Mouse (Mus musculus): ENCODE measurements at regions not wholly inside any gene's neighbourhood (a gene's known extent, or its start where the extent isn't known, plus 50 kb on each side); places are given as distances from the start of the nearest gene placed in this dataset.

- no peak for DNase-seq (ENCODE audit: low spot score)
Measured at GRCm38 (mm10) chr8:49631286-49631685, 787.5 kb upstream of the Tenm3 start.

GRCm38 (mm10) chr8:49627966-49628495 is 784.3 kb upstream of the Tenm3 start:
- DNase-seq (ENCODE audit: low spot score): no peak

GRCm38 (mm10) chr8:49595501-49595900 is 751.8 kb upstream of the Tenm3 start:
- DNase-seq (ENCODE audit: low spot score): no peak

- DNase-seq (ENCODE audit: low spot score): no peak
Measured at GRCm38 (mm10) chr8:49567423-49567822, 723.7 kb upstream of the Tenm3 start.

- DNase-seq (ENCODE audit: low spot score): no peak
Measured at GRCm38 (mm10) chr8:49563499-49564279, 719.9 kb upstream of the Tenm3 start.

GRCm38 (mm10) chr8:49562976-49563375 is 719.2 kb upstream of the Tenm3 start:
- no peak for DNase-seq (ENCODE audit: low spot score)

- no peak for DNase-seq (ENCODE audit: low spot score)
Measured at GRCm38 (mm10) chr8:49555724-49556457, 712.1 kb upstream of the Tenm3 start.

- no peak for DNase-seq (ENCODE audit: low spot score)
Measured at GRCm38 (mm10) chr8:49553175-49553574, 709.4 kb upstream of the Tenm3 start.

- DNase-seq (ENCODE audit: low spot score): no peak
Measured at GRCm38 (mm10) chr8:49543321-49543720, 699.6 kb upstream of the Tenm3 start.

- no peak for DNase-seq (ENCODE audit: low spot score)
Measured at GRCm38 (mm10) chr8:49541337-49541736, 697.6 kb upstream of the Tenm3 start.

- DNase-seq (ENCODE audit: low spot score): no peak
Measured at GRCm38 (mm10) chr8:49533412-49534351, 689.9 kb upstream of the Tenm3 start.

GRCm38 (mm10) chr8:49529294-49529693 is 685.5 kb upstream of the Tenm3 start:
- no peak for DNase-seq (ENCODE audit: low spot score)

GRCm38 (mm10) chr8:49492906-49493305 is 649.2 kb upstream of the Tenm3 start:
- no peak for DNase-seq (ENCODE audit: low spot score)

GRCm38 (mm10) chr8:49485284-49485683 is 641.5 kb upstream of the Tenm3 start:
- no peak for DNase-seq (ENCODE audit: low spot score)

GRCm38 (mm10) chr8:49481476-49481992 is 637.8 kb upstream of the Tenm3 start:
- DNase-seq (ENCODE audit: low spot score): no peak

- DNase-seq (ENCODE audit: low spot score): peak; percentile 1
Measured at GRCm38 (mm10) chr8:49465911-49466518, 622.3 kb upstream of the Tenm3 start.

GRCm38 (mm10) chr8:49465070-49465469 is 621.3 kb upstream of the Tenm3 start:
- no peak for DNase-seq (ENCODE audit: low spot score)

GRCm38 (mm10) chr8:49462602-49463001 is 618.9 kb upstream of the Tenm3 start:
- no peak for DNase-seq (ENCODE audit: low spot score)

- DNase-seq (ENCODE audit: low spot score): no peak
Measured at GRCm38 (mm10) chr8:49461724-49462473, 618.1 kb upstream of the Tenm3 start.

- DNase-seq (ENCODE audit: low spot score): no peak
Measured at GRCm38 (mm10) chr8:49445444-49445843, 601.7 kb upstream of the Tenm3 start.
